8 mouse cellular contexts compared by ENCODE assay signal in genomic region chr6:118011616-118012316, GRCm38 (mm10). TPM values are rescaled to one million over a fixed set of nuclear protein-coding genes. Genes with fewer than 3 reads are reported as not detected.
DNase-seq lines count a peak whose midpoint lies in the region; ATAC-seq lines count a peak whose summit lies in the region.
"Had no signal": no experiment of that assay in that cellular context is flagged by ENCODE, and none has a peak within 500 bp of the region (broad histone marks: within the 10 kb centered on the region; RNA-seq: fewer than 3 reads in every experiment).

No protein-coding gene starts in this region.

- H3K9me3 ChIP-seq in forebrain, embryonic 15.5 days: no peaks in the 10 kb centered on the region
- no peaks in the 10 kb centered on the region for H3K9me3 ChIP-seq in midbrain, embryonic 14.5 days (ENCODE audit: control insufficient read depth, low read length)

- peak; percentile 19 for DNase-seq in Muller cell, postnatal 12 days (ENCODE audit: inconsistent ontology term)
- DNase-seq in adrenal gland, postnatal 25 days: peak; percentile 18
- peak; percentile 13 to 81 for DNase-seq in left cerebral cortex, postnatal 10 days (ENCODE audit: extremely low spot score in 1 of 2, low spot score in 2 of 2)
- DNase-seq in midbrain, embryonic 14.5 days: peak; percentile 69
- DNase-seq in urinary bladder, adult 2 months (ENCODE audit: low spot score): no peak
- no peak for DNase-seq in gastrocnemius, postnatal 36 days

- H3K4me2 ChIP-seq in forebrain, embryonic 15.5 days (replicated peaks): peak overlapping the region; percentile 71
- H3K4me2 ChIP-seq in midbrain, embryonic 14.5 days (ENCODE audit: low read length): peak overlapping the region; percentile 73

- H3K36me3 ChIP-seq in forebrain, embryonic 15.5 days: no peaks in the 10 kb centered on the region
- no peaks in the 10 kb centered on the region for H3K36me3 ChIP-seq in midbrain, embryonic 14.5 days (ENCODE audit: control insufficient read depth, insufficient read depth, low read length)

- peaks cover 14% of the 10 kb centered on the region; the same call in 1 of the 2 replicates for H3K27me3 ChIP-seq in forebrain, embryonic 15.5 days
- peaks cover 18% of the 10 kb centered on the region for H3K27me3 ChIP-seq in midbrain, embryonic 14.5 days (ENCODE audit: control insufficient read depth, insufficient read depth, low read length)

- whole genome bisulfite sequencing in forebrain, embryonic 15.5 days: 10% methylated on average over 36 of the region's 38 CpGs
- WGBS in midbrain, embryonic 14.5 days: 11% methylated on average over 34 of the region's 38 CpGs

- H3K4me3 ChIP-seq in forebrain, embryonic 15.5 days: peak overlapping the region; percentile 50
- peak overlapping the region; percentile 54 for H3K4me3 ChIP-seq in midbrain, embryonic 14.5 days (replicated peaks; ENCODE audit: low read depth, low read length)

- H3K27ac ChIP-seq in forebrain, embryonic 15.5 days (replicated peaks): no peak overlapping the region
- 0 out of 2 replicates have a peak overlapping the region, but pooled peaks have one; percentile 32 for H3K27ac ChIP-seq in midbrain, embryonic 14.5 days (replicated peaks; ENCODE audit: low read depth, low read length)

- peak; percentile 27 for ATAC-seq in forebrain, embryonic 15.5 days (replicated peaks)
- peak; percentile 28; the same call in 1 of the 2 replicates for ATAC-seq in midbrain, embryonic 14.5 days (ENCODE audit: low FRiP score, low TSS enrichment)

- peaks cover 28% of the 10 kb centered on the region for H3K4me1 ChIP-seq in forebrain, embryonic 15.5 days
- peaks cover 17% of the 10 kb centered on the region for H3K4me1 ChIP-seq in midbrain, embryonic 14.5 days (ENCODE audit: control insufficient read depth, insufficient read depth, low read length)

- intact Hi-C loops in left cerebral cortex, postnatal 10 days (cut with DNase I): loop anchor here (5.0 kb wide), 1 partner anchor 69 kb away; no protein-coding TSS in a partner anchor
- intact Hi-C loops in gastrocnemius, postnatal 36 days (cut with DNase I): no loop called here

- peak overlapping the region; percentile 51 for H3K9ac ChIP-seq in forebrain, embryonic 15.5 days (replicated peaks)
- peak overlapping the region; percentile 64 for H3K9ac ChIP-seq in midbrain, embryonic 14.5 days (replicated peaks; ENCODE audit: low read length)

RNA-seq across cellular contexts. Expression of gene Rasgef1a, which starts 0.5 kb away (rescaled TPM):
- 0.15 TPM in 1 of 2 replicates, not detected in the other for total RNA-seq in adrenal gland, postnatal 25 days (2021)
- 3.7 and 4.1 TPM in 2 replicates for polyA plus RNA-seq in forebrain, embryonic 15.5 days (2015; fragmentation: Nextera tagmentation; extraction: Ambion mirVana)
- total RNA-seq in left cerebral cortex, postnatal 10 days (2021): 10 to 100 TPM; 79.8 to 88.2 TPM
- polyA plus RNA-seq in midbrain, embryonic 14.5 days (2014; fragmentation: Nextera tagmentation; extraction: Ambion mirVana): 2.1 and 3.8 TPM in 2 replicates
- polyA plus RNA-seq in urinary bladder, adult 2 months (2012; rRNA removed): 1.0 and 1.1 TPM in 2 replicates
- total RNA-seq in gastrocnemius, postnatal 36 days (2021): under 1 TPM; 0.10 to 0.15 TPM
- total RNA-seq: liver, adult 2 months had no signal

Comparison
In these comparisons a context has a peak if more than half of its experiments do, and no peak if none do; other contexts are left out.
1. DNase-seq: peak in Muller cell, postnatal 12 days (single experiment), adrenal gland, postnatal 25 days (single experiment), left cerebral cortex, postnatal 10 days (2 of 2) and midbrain, embryonic 14.5 days (single experiment); none in urinary bladder, adult 2 months (single experiment) and gastrocnemius, postnatal 36 days (0 of 2).
2. RNA of gene Rasgef1a, which starts 0.5 kb away (total RNA-seq): 79.8 to 88.2 TPM in left cerebral cortex, postnatal 10 days; 0.15 TPM in adrenal gland, postnatal 25 days and 0.10 to 0.15 TPM in gastrocnemius, postnatal 36 days; every median in the first group is over 10 times any median in the second.